Mouse (Mus musculus): Measurements from ENCODE around the gene Tfpi. TPM values are rescaled to one million over a fixed set of nuclear protein-coding genes. Genes with fewer than 3 reads are reported as not detected.
A peak's percentile ranks its signal among the peaks of the same experiment; 100 is the strongest.

The Tfpi gene
- polyA plus RNA-seq (2012; rRNA removed) (6.3 and 10.4 TPM in 2 replicates), polyA plus RNA-seq (2014; fragmentation: Nextera tagmentation; extraction: Ambion mirVana) (15.1 and 15.9 TPM in 2 replicates)

DNA sequence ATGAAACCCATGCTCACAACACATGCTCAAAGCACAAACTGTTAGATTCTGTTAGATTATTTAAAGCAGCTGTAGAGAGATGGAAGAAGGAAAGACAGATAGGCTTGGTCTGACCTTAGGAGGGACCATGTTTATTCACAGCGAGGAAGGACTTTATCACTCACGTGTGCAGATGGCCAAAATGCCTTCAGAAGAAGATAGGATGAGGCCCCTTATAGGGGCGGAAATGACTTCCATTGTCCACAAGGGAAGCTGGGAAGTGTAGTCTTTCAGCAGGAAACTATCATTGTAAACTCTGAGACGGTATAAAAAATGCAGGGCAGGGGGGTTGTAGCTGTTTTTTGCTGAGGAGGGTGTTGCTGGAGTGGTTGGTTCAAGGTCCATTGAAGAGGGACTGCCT is at the start of gene Tfpi:
Gene Tfpi (minus strand): TSS at position 199 of the 400 bp plus-strand sequence.
- 8% methylated on average over 4 of the region's 4 CpGs for WGBS (ENCODE audit: insufficient replicate concordance)
- TF ChIP-seq EP300 (IDR thresholded peaks at IDR 0.05; ENCODE audit: low read depth) (no peak), CTCF (IDR thresholded peaks at IDR 0.05; ENCODE audit: low read depth) (no peak)
- peak within 1 kb of the TSS; percentile 38 to 53 for H3K4me3 ChIP-seq (ENCODE audit: insufficient read depth in 1 of 2, low read depth in 2 of 2, low read length in 2 of 2)
- no peaks in the 10 kb centered on the region for H3K9me3 ChIP-seq (ENCODE audit: control insufficient read depth, low read length)
- H3K27me3 ChIP-seq (ENCODE audit: control insufficient read depth, insufficient read depth, low read length): no peaks in the 10 kb centered on the region
- H3K36me3 ChIP-seq (replicated peaks; ENCODE audit: control insufficient read depth, insufficient read depth, low read depth): no peaks in the 10 kb centered on the region
- peak within 1 kb of the TSS; percentile 42; the same call in 1 of the 2 replicates for H3K9ac ChIP-seq (replicated peaks)
- H3K27ac ChIP-seq: peak within 1 kb of the TSS; percentile 9; the same call in 1 of the 2 replicates
- peaks cover 0 to 13% of the 10 kb centered on the region in 2 experiments; a peak in 3 of 4 replicates for H3K4me1 ChIP-seq (replicated peaks; ENCODE audit: control insufficient read depth in 2 of 2, insufficient read depth in 2 of 2, low read length in 1 of 2)
- peak; percentile 39 to 47 (median 44) for DNase-seq (ENCODE audit: low read depth in 3 of 3, low spot score in 3 of 3)
- peak within 1 kb of the TSS; percentile 68 for H3K4me2 ChIP-seq (ENCODE audit: low read depth)
- peak; percentile 83 for ATAC-seq (ENCODE audit: insufficient read depth)

GRCm38 (mm10) chr2:84526221-84526620 is 49.6 kb upstream of the Tfpi start:
- no peak for DNase-seq (ENCODE audit: low read depth in 3 of 3, low spot score in 3 of 3)
- H3K9ac ChIP-seq (replicated peaks): no peak overlapping the region
- no peak overlapping the region for H3K4me3 ChIP-seq (ENCODE audit: insufficient read depth in 1 of 2, low read depth in 2 of 2, low read length in 2 of 2)
- H3K27ac ChIP-seq: no peak overlapping the region
- H3K36me3 ChIP-seq (replicated peaks; ENCODE audit: control insufficient read depth, insufficient read depth, low read depth): no peaks in the 10 kb centered on the region
- H3K4me1 ChIP-seq (replicated peaks; ENCODE audit: control insufficient read depth in 2 of 2, insufficient read depth in 2 of 2, low read length in 1 of 2): 0 out of 4 replicates have a peak, but pooled peaks cover 0 to 2% of the 10 kb centered on the region in 2 experiments
- H3K27me3 ChIP-seq (ENCODE audit: control insufficient read depth, insufficient read depth, low read length): no peaks in the 10 kb centered on the region
- no peaks in the 10 kb centered on the region for H3K9me3 ChIP-seq (ENCODE audit: control insufficient read depth, low read length)
- TF ChIP-seq EP300 (IDR thresholded peaks at IDR 0.05; ENCODE audit: low read depth) (no peak), CTCF (IDR thresholded peaks at IDR 0.05; ENCODE audit: low read depth) (no peak)
- H3K4me2 ChIP-seq (ENCODE audit: low read depth): no peak overlapping the region
- ATAC-seq (ENCODE audit: insufficient read depth): no peak
- 72% methylated on average over 7 of the region's 7 CpGs for WGBS (ENCODE audit: insufficient replicate concordance)

- TF ChIP-seq EP300 (IDR thresholded peaks at IDR 0.05; ENCODE audit: low read depth) (no peak), CTCF (IDR thresholded peaks at IDR 0.05; ENCODE audit: low read depth) (no peak)
- DNase-seq (ENCODE audit: low read depth in 3 of 3, low spot score in 3 of 3) (no peak), ATAC-seq (ENCODE audit: insufficient read depth) (no peak)
- Histone ChIP-seq H3K9ac (replicated peaks) (no peak overlapping the region), H3K4me2 (ENCODE audit: low read depth) (no peak overlapping the region), H3K27ac (no peak overlapping the region), H3K4me1 (replicated peaks; ENCODE audit: control insufficient read depth in 2 of 2, insufficient read depth in 2 of 2, low read length in 1 of 2) (0 out of 4 replicates have a peak, but pooled peaks cover 0 to 2% of the 10 kb centered on the region in 2 experiments), H3K27me3 (ENCODE audit: control insufficient read depth, insufficient read depth, low read length) (no peaks in the 10 kb centered on the region), H3K9me3 (ENCODE audit: control insufficient read depth, low read length) (no peaks in the 10 kb centered on the region), H3K4me3 (ENCODE audit: insufficient read depth in 1 of 2, low read depth in 2 of 2, low read length in 2 of 2) (no peak overlapping the region), H3K36me3 (replicated peaks; ENCODE audit: control insufficient read depth, insufficient read depth, low read depth) (no peaks in the 10 kb centered on the region)
- 48% methylated on average over 6 of the region's 6 CpGs for WGBS (ENCODE audit: insufficient replicate concordance)
Measured at GRCm38 (mm10) chr2:84525806-84526205, 49.2 kb upstream of the Tfpi start.

DNA sequence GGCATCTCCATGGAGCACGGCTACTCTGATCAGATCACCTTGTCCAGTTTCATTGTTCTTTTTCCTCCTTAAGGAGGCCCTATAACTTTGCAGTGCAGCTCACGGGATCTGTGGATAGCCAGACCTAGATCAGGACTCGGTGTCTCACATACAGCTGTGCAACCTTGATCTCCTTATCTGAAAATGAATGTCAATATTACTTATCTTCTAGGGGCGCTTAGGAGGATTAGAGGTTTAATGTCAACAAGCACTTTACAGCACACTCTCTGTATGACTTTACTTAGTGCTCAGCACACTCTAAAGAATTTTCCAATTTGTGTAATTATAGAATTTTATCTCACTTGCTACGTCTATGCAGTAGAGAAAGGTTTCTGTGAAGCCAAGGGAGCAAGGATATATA is 48.5 kb upstream of the Tfpi start:
- DNase-seq (ENCODE audit: low read depth in 3 of 3, low spot score in 3 of 3) (no peak), ATAC-seq (ENCODE audit: insufficient read depth) (no peak)
- no peaks in the 10 kb centered on the region for H3K27me3 ChIP-seq (ENCODE audit: control insufficient read depth, insufficient read depth, low read length)
- H3K27ac ChIP-seq: no peak overlapping the region
- 46% methylated on average over 5 of the region's 5 CpGs for WGBS (ENCODE audit: insufficient replicate concordance)
- no peak overlapping the region for H3K4me3 ChIP-seq (ENCODE audit: insufficient read depth in 1 of 2, low read depth in 2 of 2, low read length in 2 of 2)
- H3K36me3 ChIP-seq (replicated peaks; ENCODE audit: control insufficient read depth, insufficient read depth, low read depth): no peaks in the 10 kb centered on the region
- no peak overlapping the region for H3K4me2 ChIP-seq (ENCODE audit: low read depth)
- TF ChIP-seq EP300 (IDR thresholded peaks at IDR 0.05; ENCODE audit: low read depth): no peak
- no peak for TF ChIP-seq CTCF (IDR thresholded peaks at IDR 0.05; ENCODE audit: low read depth)
- H3K9me3 ChIP-seq (ENCODE audit: control insufficient read depth, low read length): no peaks in the 10 kb centered on the region
- no peak overlapping the region for H3K9ac ChIP-seq (replicated peaks)
- H3K4me1 ChIP-seq (replicated peaks; ENCODE audit: control insufficient read depth in 2 of 2, insufficient read depth in 2 of 2, low read length in 1 of 2): 0 out of 4 replicates have a peak, but pooled peaks cover 0 to 2% of the 10 kb centered on the region in 2 experiments

DNA sequence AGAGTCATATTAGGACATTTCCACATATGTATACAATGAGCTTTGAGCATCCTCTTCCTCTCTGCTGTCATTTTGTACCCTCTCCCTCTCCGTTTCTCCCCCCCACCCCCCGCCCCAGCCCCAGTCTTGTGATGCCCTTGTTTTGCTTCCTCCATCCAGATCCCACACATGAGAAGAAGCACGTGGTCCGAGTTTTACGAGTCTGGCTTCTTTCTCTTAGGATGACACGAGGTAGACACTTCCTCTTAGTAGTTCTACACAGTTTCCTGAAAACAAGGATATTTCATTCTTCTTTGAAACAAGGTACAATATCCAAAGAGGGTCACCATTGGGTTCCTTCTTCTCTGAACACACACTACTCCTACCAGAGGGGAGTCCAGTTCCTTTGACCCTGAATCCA is 47.4 kb upstream of the Tfpi start:
- peaks cover 0 to 7% of the 10 kb centered on the region in 2 experiments; a peak in 1 of 4 replicates for H3K4me1 ChIP-seq (replicated peaks; ENCODE audit: control insufficient read depth in 2 of 2, insufficient read depth in 2 of 2, low read length in 1 of 2)
- H3K9ac ChIP-seq (replicated peaks): no peak overlapping the region
- no peak overlapping the region for H3K4me2 ChIP-seq (ENCODE audit: low read depth)
- no peaks in the 10 kb centered on the region for H3K9me3 ChIP-seq (ENCODE audit: control insufficient read depth, low read length)
- ATAC-seq (ENCODE audit: insufficient read depth): no peak
- WGBS (ENCODE audit: insufficient replicate concordance): 35% methylated on average over 6 of the region's 6 CpGs
- no peak for DNase-seq (ENCODE audit: low read depth in 3 of 3, low spot score in 3 of 3)
- TF ChIP-seq CTCF (IDR thresholded peaks at IDR 0.05; ENCODE audit: low read depth) (no peak), EP300 (IDR thresholded peaks at IDR 0.05; ENCODE audit: low read depth) (no peak)
- no peak overlapping the region for H3K4me3 ChIP-seq (ENCODE audit: insufficient read depth in 1 of 2, low read depth in 2 of 2, low read length in 2 of 2)
- H3K27me3 ChIP-seq (ENCODE audit: control insufficient read depth, insufficient read depth, low read length): no peaks in the 10 kb centered on the region
- H3K27ac ChIP-seq: no peak overlapping the region
- no peaks in the 10 kb centered on the region for H3K36me3 ChIP-seq (replicated peaks; ENCODE audit: control insufficient read depth, insufficient read depth, low read depth)
